Mouse (Mus musculus): ENCODE data around the gene S100a1. TPM values are rescaled to one million over a fixed set of nuclear protein-coding genes. Genes with fewer than 3 reads are reported as not detected.

Gene S100a1
- total and polyA plus RNA-seq, 3 experiments = 871 to 1,426 (median 1,070) TPM

DNA sequence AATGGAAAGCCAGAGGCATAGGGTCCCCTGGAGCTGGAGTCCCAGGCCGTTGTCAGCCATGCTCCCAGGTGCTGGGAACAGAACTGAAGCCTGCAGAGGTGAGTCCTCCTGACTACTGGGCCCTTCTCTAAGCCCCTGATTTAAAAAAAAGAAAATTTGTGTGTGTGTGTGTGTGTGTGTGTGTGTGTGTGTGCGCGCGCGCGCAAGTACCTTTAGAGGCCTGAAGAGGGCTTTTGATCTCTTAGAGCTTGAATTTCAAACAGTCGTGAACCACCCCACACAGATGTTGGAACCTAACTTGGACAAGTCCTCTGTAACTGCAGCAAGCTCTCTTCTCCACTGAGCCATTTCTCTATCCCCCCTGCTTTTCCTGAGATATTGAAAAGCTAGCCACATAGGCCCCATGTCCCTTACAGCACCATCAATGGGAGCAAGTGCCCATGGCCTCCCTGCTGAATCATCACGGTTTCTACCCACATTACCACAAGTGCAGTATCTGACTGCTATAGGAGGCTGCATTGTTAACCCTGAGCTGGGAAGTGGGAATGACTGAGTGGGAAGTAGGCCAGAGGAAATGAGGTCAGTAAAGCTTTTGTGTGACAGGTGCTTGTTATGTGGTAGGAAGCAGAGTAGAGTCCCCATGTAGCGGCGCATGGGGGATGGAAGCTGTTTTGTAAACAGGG lies 46.4 kb downstream of the S100a1 start:
- H3K4me3 ChIP-seq = no peak overlapping the region
- H3K9ac ChIP-seq (ENCODE audit: low read depth, low read length) = no peak overlapping the region
- WGBS = 90% methylated on average over 10 of the region's 10 CpGs
- TF ChIP-seq POLR2A (IDR thresholded peaks at IDR 0.05; ENCODE audit: insufficient read depth, low read depth, low read length) (no peak), CTCF (IDR thresholded peaks at IDR 0.05) (no peak), EP300 (IDR thresholded peaks at IDR 0.05; ENCODE audit: insufficient read depth, low read depth, low read length) (no peak)
- DNase-seq = no peak
- H3K27me3 ChIP-seq (ENCODE audit: control insufficient read depth, insufficient read depth, low read length) = peaks cover 4% of the 10 kb centered on the region
- no peaks in the 10 kb centered on the region; the same call in 1 of the 2 replicates for H3K79me2 ChIP-seq (replicated peaks; ENCODE audit: control insufficient read depth, insufficient read depth, low read length)
- H3K27ac ChIP-seq = no peak overlapping the region
- no peaks in the 10 kb centered on the region for H3K4me1 ChIP-seq (ENCODE audit: control insufficient read depth, insufficient read depth, low read length)
- no peaks in the 10 kb centered on the region for H3K36me3 ChIP-seq (ENCODE audit: control insufficient read depth, insufficient read depth, low read length)
- intact Hi-C loops (cut with DNase I) = loop anchor here (5.0 to 10.0 kb wide), 2 partner anchors 173 to 245 kb away; partner anchors contain the start of gene Gatad2b

DNA sequence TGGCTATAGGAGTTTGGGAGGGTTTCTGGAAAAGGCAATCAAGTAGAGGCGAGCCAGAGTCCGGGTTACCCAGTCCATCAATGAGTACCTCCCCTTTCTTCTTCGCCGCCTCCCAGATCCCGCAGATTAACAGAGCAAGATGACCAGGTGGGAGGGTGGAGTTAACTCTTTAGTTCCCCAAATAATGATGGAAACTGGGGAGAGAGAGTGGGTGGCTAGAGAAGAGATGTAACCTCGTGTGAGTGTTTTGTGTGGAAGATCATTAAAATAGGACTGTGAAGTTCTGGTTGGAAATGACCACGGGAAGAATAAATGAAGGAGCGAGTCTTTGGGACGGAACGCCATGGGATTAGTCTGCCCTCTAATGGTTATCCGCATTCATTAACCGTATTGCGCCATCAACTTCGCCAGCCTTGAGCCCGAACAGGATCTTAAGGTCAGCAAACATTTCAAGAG lies 47.9 kb downstream of the S100a1 start:
- under 1% methylated on average over 15 of the region's 15 CpGs for WGBS
- intact Hi-C loops (cut with DNase I) = loop anchor here (1.0 to 10.0 kb wide), 3 partner anchors 54 to 244 kb away; partner anchors contain the start of gene Gatad2b

GRCm38 (mm10) chr3:90465686-90466310 lies 48.4 kb downstream of the S100a1 start, which contains the start of gene Npr1:
Gene Npr1, minus strand, starts transcription at chr3:90465866.
- Histone ChIP-seq H3K27ac (peak within 1 kb of the TSS; percentile 91), H3K27me3 (ENCODE audit: control insufficient read depth, insufficient read depth, low read length) (peaks cover 4% of the 10 kb centered on the region), H3K4me3 (peak within 1 kb of the TSS; percentile 62), H3K36me3 (ENCODE audit: control insufficient read depth, insufficient read depth, low read length) (no peaks in the 10 kb centered on the region), H3K9ac (ENCODE audit: low read depth, low read length) (peak within 1 kb of the TSS; percentile 95), H3K4me1 (ENCODE audit: control insufficient read depth, insufficient read depth, low read length) (no peaks in the 10 kb centered on the region), H3K79me2 (replicated peaks; ENCODE audit: control insufficient read depth, insufficient read depth, low read length) (no peaks in the 10 kb centered on the region; the same call in 1 of the 2 replicates)
- peak; percentile 72 to 73 for DNase-seq
- TF ChIP-seq EP300 (IDR thresholded peaks at IDR 0.05; ENCODE audit: insufficient read depth, low read depth, low read length) (no peak), POLR2A (IDR thresholded peaks at IDR 0.05; ENCODE audit: insufficient read depth, low read depth, low read length) (peak; percentile 83)
- intact Hi-C loops (cut with DNase I) = loop anchor here (1.0 to 10.0 kb wide), 4 partner anchors 18 to 243 kb away; partner anchors contain the start of gene Gatad2b
- WGBS = under 1% methylated on average over 30 of the region's 49 CpGs

More for the DNA sequence above, 47.9 kb downstream of the S100a1 start:
- H3K36me3 ChIP-seq (ENCODE audit: control insufficient read depth, insufficient read depth, low read length) = no peaks in the 10 kb centered on the region
- H3K27ac ChIP-seq = peak overlapping the region; percentile 91
- TF ChIP-seq POLR2A (IDR thresholded peaks at IDR 0.05; ENCODE audit: insufficient read depth, low read depth, low read length) (no peak), EP300 (IDR thresholded peaks at IDR 0.05; ENCODE audit: insufficient read depth, low read depth, low read length) (peak; percentile 87; the same call in 1 of the 2 replicates), CTCF (IDR thresholded peaks at IDR 0.05) (peak; percentile 92)
- H3K4me1 ChIP-seq (ENCODE audit: control insufficient read depth, insufficient read depth, low read length) = no peaks in the 10 kb centered on the region
- peak overlapping the region; percentile 62 for H3K4me3 ChIP-seq
- no peaks in the 10 kb centered on the region; the same call in 1 of the 2 replicates for H3K79me2 ChIP-seq (replicated peaks; ENCODE audit: control insufficient read depth, insufficient read depth, low read length)
- peak; percentile 52 to 73 for DNase-seq
- H3K9ac ChIP-seq (ENCODE audit: low read depth, low read length) = peak overlapping the region; percentile 80
- peaks cover 4% of the 10 kb centered on the region for H3K27me3 ChIP-seq (ENCODE audit: control insufficient read depth, insufficient read depth, low read length)

DNA sequence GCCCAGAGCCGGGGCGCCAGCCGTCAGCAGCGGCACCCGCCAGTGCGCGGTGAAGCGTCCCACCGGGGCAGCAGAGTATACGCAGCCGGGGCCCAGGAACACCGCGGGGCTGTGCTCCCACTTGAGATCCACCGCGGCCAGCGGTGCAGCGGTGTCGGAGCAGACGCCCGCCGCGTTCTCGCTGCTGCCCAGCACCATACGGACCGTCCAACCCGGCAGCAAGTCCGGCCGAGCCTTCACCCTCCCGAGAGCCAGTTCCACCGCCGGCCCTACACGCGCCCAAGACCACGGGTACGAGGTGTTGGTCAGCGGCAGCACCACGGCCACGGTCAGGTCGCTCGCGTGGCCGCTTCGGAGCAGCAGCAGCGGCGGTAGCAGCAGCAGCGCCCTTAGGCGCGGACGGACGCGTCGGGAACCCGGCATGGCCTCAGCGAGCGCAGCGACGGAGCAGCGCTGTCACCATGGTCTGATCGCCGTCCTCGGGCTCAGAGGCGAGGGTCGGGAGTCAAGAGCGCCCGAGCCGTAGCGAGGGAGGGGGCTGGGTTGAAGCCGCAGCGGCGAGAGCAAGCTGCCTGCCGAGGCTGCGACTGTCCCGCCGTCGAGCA lies 49.0 kb downstream of the S100a1 start:
- peak overlapping the region; percentile 95 for H3K9ac ChIP-seq (ENCODE audit: low read depth, low read length)
- DNase-seq = peak; percentile 52 to 76
- peak overlapping the region; percentile 62 for H3K4me3 ChIP-seq
- 1% methylated on average over 75 of the region's 75 CpGs for WGBS
- H3K79me2 ChIP-seq (replicated peaks; ENCODE audit: control insufficient read depth, insufficient read depth, low read length) = no peaks in the 10 kb centered on the region; the same call in 1 of the 2 replicates
- no peaks in the 10 kb centered on the region for H3K36me3 ChIP-seq (ENCODE audit: control insufficient read depth, insufficient read depth, low read length)
- peak overlapping the region; percentile 91 for H3K27ac ChIP-seq
- intact Hi-C loops (cut with DNase I) = loop anchor here (1.0 to 10.0 kb wide), 3 partner anchors 18 to 243 kb away; partner anchors contain the start of gene Gatad2b
- peaks cover 1% of the 10 kb centered on the region; the same call in 1 of the 2 replicates for H3K4me1 ChIP-seq (ENCODE audit: control insufficient read depth, insufficient read depth, low read length)
- H3K27me3 ChIP-seq (ENCODE audit: control insufficient read depth, insufficient read depth, low read length) = peaks cover 4% of the 10 kb centered on the region
- no peak for TF ChIP-seq POLR2A (IDR thresholded peaks at IDR 0.05; ENCODE audit: insufficient read depth, low read depth, low read length)
- TF ChIP-seq EP300 (IDR thresholded peaks at IDR 0.05; ENCODE audit: insufficient read depth, low read depth, low read length) = no peak
- no peak for TF ChIP-seq CTCF (IDR thresholded peaks at IDR 0.05)

DNA sequence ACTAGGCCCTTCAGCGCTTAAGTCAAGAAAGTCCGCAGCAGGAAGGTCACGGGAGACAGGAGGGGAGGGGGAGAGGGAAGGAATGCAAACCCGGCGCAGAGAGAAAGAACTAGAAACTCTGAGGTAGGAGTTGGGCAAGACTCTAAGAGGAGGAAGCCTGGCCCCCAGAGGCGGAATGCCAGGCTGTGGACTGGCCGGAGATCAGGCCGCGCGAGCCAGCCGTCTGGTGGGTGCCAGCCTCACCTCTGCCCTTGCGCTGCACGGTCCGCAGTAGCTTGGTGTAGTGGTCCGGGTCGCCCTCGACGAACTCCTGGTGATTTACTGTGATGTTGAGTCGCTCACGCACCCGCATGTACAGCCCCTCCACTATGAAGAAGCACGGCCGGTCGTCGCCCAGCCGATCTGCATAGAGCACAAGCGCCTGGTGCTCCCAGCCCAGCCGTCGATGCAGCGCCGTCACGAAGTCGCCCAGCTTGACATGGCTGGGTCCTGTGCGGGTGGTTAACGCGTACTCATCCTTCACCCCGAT lies 49.6 kb downstream of the S100a1 start:
- Histone ChIP-seq H3K4me3 (peak overlapping the region; percentile 62), H3K79me2 (replicated peaks; ENCODE audit: control insufficient read depth, insufficient read depth, low read length) (no peaks in the 10 kb centered on the region; the same call in 1 of the 2 replicates), H3K4me1 (ENCODE audit: control insufficient read depth, insufficient read depth, low read length) (peaks cover 3% of the 10 kb centered on the region), H3K27me3 (ENCODE audit: control insufficient read depth, insufficient read depth, low read length) (peaks cover 4% of the 10 kb centered on the region), H3K9ac (ENCODE audit: low read depth, low read length) (peak overlapping the region; percentile 95), H3K36me3 (ENCODE audit: control insufficient read depth, insufficient read depth, low read length) (no peaks in the 10 kb centered on the region), H3K27ac (peak overlapping the region; percentile 91)
- no peak for TF ChIP-seq CTCF (IDR thresholded peaks at IDR 0.05)
- no peak for TF ChIP-seq EP300 (IDR thresholded peaks at IDR 0.05; ENCODE audit: insufficient read depth, low read depth, low read length)
- TF ChIP-seq POLR2A (IDR thresholded peaks at IDR 0.05; ENCODE audit: insufficient read depth, low read depth, low read length) = no peak
- DNase-seq = peak; percentile 53 to 57
- WGBS = 25% methylated on average over 37 of the region's 37 CpGs
- intact Hi-C loops (cut with DNase I) = loop anchor here (1.0 to 10.0 kb wide), 4 partner anchors 17 to 242 kb away; partner anchors contain the start of genes Gatad2b and Ints3
